Mouse (Mus musculus) neural tube, embryonic 14.5 days (tissue): ENCODE measurements around the gene Ctcfl. TPM values are rescaled to one million over a fixed set of nuclear protein-coding genes. Genes with fewer than 3 reads are reported as not detected.

Experiments used
- ATAC-seq: fragments of 200-750 bp; cut with Nextera tagmentation; 2 replicates; pipeline ENCODE4 v1.8.0; 2017; ENCODE audit warnings: low read depth, mild to moderate bottlenecking, moderate TSS enrichment, moderate library complexity
- H3K27ac ChIP-seq: fragments of 300-500 bp; sonication (generic); 2 replicates; pipeline ENCODE4 v1.5.1; 2014; ENCODE audit warnings: low read depth, mild to moderate bottlenecking, control low read depth, low read length, moderate library complexity, mixed read lengths
- H3K27me3 ChIP-seq: fragments of 300-500 bp; sonication (generic); 2 replicates; pipeline ENCODE4 v1.6.1; 2014; ENCODE audit warnings: low read length; ENCODE audit not compliant: control insufficient read depth, insufficient read depth
- H3K36me3 ChIP-seq: fragments of 300-500 bp; sonication (generic); 2 replicates; pipeline ENCODE4 v1.6.1; 2014; ENCODE audit warnings: low read length, mixed read lengths; ENCODE audit not compliant: control insufficient read depth, insufficient read depth
- H3K4me1 ChIP-seq: fragments of 300-500 bp; sonication (generic); 2 replicates; pipeline ENCODE4 v1.6.1; 2014; ENCODE audit warnings: low read length; ENCODE audit not compliant: control insufficient read depth, insufficient read depth
- H3K4me2 ChIP-seq: fragments of 300-500 bp; sonication (generic); 2 replicates; pipeline ENCODE4 v1.6.1; 2014; ENCODE audit warnings: mild to moderate bottlenecking, low read depth, low read length, control low read depth
- H3K4me3 ChIP-seq: fragments of 300-500 bp; sonication (generic); 2 replicates; pipeline ENCODE4 v1.5.1; 2014; ENCODE audit warnings: low read depth, low read length, control low read depth, mixed read lengths
- H3K9ac ChIP-seq: fragments of 300-500 bp; sonication (generic); replicated peaks from 2 replicates; pipeline ENCODE4 v1.6.1; 2014; ENCODE audit warnings: low read depth, mild to moderate bottlenecking, control low read depth, low read length, mixed read lengths
- H3K9me3 ChIP-seq: fragments of 300-500 bp; sonication (generic); 2 replicates; pipeline ENCODE4 v1.6.1; 2016; ENCODE audit warnings: low read length; ENCODE audit not compliant: control insufficient read depth
- WGBS: fragments of 180-500 bp; shearing (Covaris S2); extraction: QIAGEN DNeasy Blood & Tissue Kit; methylation state at CpG from one replicate; pipeline ENCODE4 v1.1.7; 2014; 5-methylcytosine and 5-hydroxymethylcytosine counted together
- polyA plus RNA-seq: library from polyadenylated mRNA; unstranded; fragments of >200 nt; fragmentation: Nextera tagmentation; extraction: Ambion mirVana; gene quantifications from 2 replicates; pipeline ENCODE4 v1.2.1, GENCODE M21; 2014

Ctcfl gene
- polyA plus RNA-seq, 1 experiment from 2014 or later: 0.08 TPM

GRCm38 (mm10) chr2:173151352-173151751, 32.0 kb upstream of the Ctcfl start:
- H3K27me3 ChIP-seq: no peaks in the 10 kb centered on the region
- ATAC-seq: no peak
- H3K9me3 ChIP-seq: no peaks in the 10 kb centered on the region
- no peaks in the 10 kb centered on the region for H3K36me3 ChIP-seq
- H3K4me1 ChIP-seq: no peaks in the 10 kb centered on the region
- H3K27ac ChIP-seq: no peak overlapping the region
- WGBS: 93% methylated on average over 5 of the region's 5 CpGs
- no peak overlapping the region for H3K9ac ChIP-seq
- H3K4me2 ChIP-seq: no peak overlapping the region
- H3K4me3 ChIP-seq: no peak overlapping the region

- Histone ChIP-seq H3K27me3 (no peaks in the 10 kb centered on the region), H3K4me3 (no peak overlapping the region), H3K36me3 (no peaks in the 10 kb centered on the region), H3K9ac (no peak overlapping the region), H3K27ac (no peak overlapping the region), H3K4me2 (no peak overlapping the region), H3K9me3 (no peaks in the 10 kb centered on the region), H3K4me1 (no peaks in the 10 kb centered on the region)
- ATAC-seq: no peak
- 86% methylated on average over 5 of the region's 5 CpGs for WGBS
Observed at GRCm38 (mm10) chr2:173148001-173148400, 28.7 kb upstream of the Ctcfl start.

GRCm38 (mm10) chr2:173146728-173147127, 27.4 kb upstream of the Ctcfl start:
- H3K9me3 ChIP-seq: no peaks in the 10 kb centered on the region
- H3K27ac ChIP-seq: no peak overlapping the region
- no peak for ATAC-seq
- no peak overlapping the region for H3K4me3 ChIP-seq
- no peaks in the 10 kb centered on the region for H3K36me3 ChIP-seq
- H3K4me2 ChIP-seq: no peak overlapping the region
- H3K27me3 ChIP-seq: no peaks in the 10 kb centered on the region
- WGBS: 80% methylated on average over 6 of the region's 6 CpGs
- H3K4me1 ChIP-seq: no peaks in the 10 kb centered on the region
- H3K9ac ChIP-seq: no peak overlapping the region

GRCm38 (mm10) chr2:173145808-173146207, 26.5 kb upstream of the Ctcfl start:
- H3K9ac ChIP-seq: no peak overlapping the region
- H3K9me3 ChIP-seq: no peaks in the 10 kb centered on the region
- no peak for ATAC-seq

GRCm38 (mm10) chr2:173143611-173144010, 24.3 kb upstream of the Ctcfl start:
- H3K27ac ChIP-seq: no peak overlapping the region
- WGBS: 56% methylated on average over 11 of the region's 11 CpGs

More at GRCm38 (mm10) chr2:173145808-173146207, 26.5 kb upstream of the Ctcfl start:
- H3K36me3 ChIP-seq: no peaks in the 10 kb centered on the region
- H3K4me1 ChIP-seq: no peaks in the 10 kb centered on the region
- H3K4me2 ChIP-seq: no peak overlapping the region
- H3K27me3 ChIP-seq: no peaks in the 10 kb centered on the region
- H3K4me3 ChIP-seq: no peak overlapping the region
- no peak overlapping the region for H3K27ac ChIP-seq
- 73% methylated on average over 3 of the region's 3 CpGs for WGBS

GRCm38 (mm10) chr2:173138323-173139239, 19.3 kb upstream of the Ctcfl start:
- 39% methylated on average over 15 of the region's 15 CpGs for WGBS
- no peaks in the 10 kb centered on the region for H3K36me3 ChIP-seq
- ATAC-seq: no peak

More at GRCm38 (mm10) chr2:173143611-173144010, 24.3 kb upstream of the Ctcfl start:
- H3K27me3 ChIP-seq: no peaks in the 10 kb centered on the region
- no peaks in the 10 kb centered on the region for H3K9me3 ChIP-seq
- H3K4me3 ChIP-seq: no peak overlapping the region
- H3K36me3 ChIP-seq: no peaks in the 10 kb centered on the region
- no peak overlapping the region for H3K9ac ChIP-seq
- H3K4me2 ChIP-seq: no peak overlapping the region
- H3K4me1 ChIP-seq: no peaks in the 10 kb centered on the region
- no peak for ATAC-seq

GRCm38 (mm10) chr2:173134695-173135094, 15.4 kb upstream of the Ctcfl start:
- no peaks in the 10 kb centered on the region for H3K9me3 ChIP-seq
- H3K4me2 ChIP-seq: no peak overlapping the region
- H3K27me3 ChIP-seq: no peaks in the 10 kb centered on the region
- WGBS: 70% methylated on average over 9 of the region's 9 CpGs
- no peaks in the 10 kb centered on the region for H3K4me1 ChIP-seq
- H3K4me3 ChIP-seq: no peak overlapping the region
- ATAC-seq: no peak
- no peak overlapping the region for H3K9ac ChIP-seq
- no peak overlapping the region for H3K27ac ChIP-seq
- H3K36me3 ChIP-seq: no peaks in the 10 kb centered on the region

More at GRCm38 (mm10) chr2:173138323-173139239, 19.3 kb upstream of the Ctcfl start:
- Histone ChIP-seq H3K9me3 (no peaks in the 10 kb centered on the region), H3K4me1 (no peaks in the 10 kb centered on the region), H3K4me3 (no peak overlapping the region), H3K9ac (no peak overlapping the region), H3K4me2 (no peak overlapping the region), H3K27ac (no peak overlapping the region), H3K27me3 (no peaks in the 10 kb centered on the region)

- Histone ChIP-seq H3K9me3 (no peaks in the 10 kb centered on the region), H3K27me3 (no peaks in the 10 kb centered on the region), H3K4me1 (no peaks in the 10 kb centered on the region), H3K27ac (no peak overlapping the region), H3K4me3 (no peak overlapping the region), H3K4me2 (no peak overlapping the region), H3K36me3 (no peaks in the 10 kb centered on the region), H3K9ac (no peak overlapping the region)
- 84% methylated on average over 8 of the region's 8 CpGs for WGBS
- ATAC-seq: no peak
Observed at GRCm38 (mm10) chr2:173132794-173133300, 13.5 kb upstream of the Ctcfl start.

- H3K36me3 ChIP-seq: no peaks in the 10 kb centered on the region
- no peak overlapping the region for H3K4me3 ChIP-seq
- no peaks in the 10 kb centered on the region for H3K9me3 ChIP-seq
- H3K4me1 ChIP-seq: no peaks in the 10 kb centered on the region
- H3K4me2 ChIP-seq: no peak overlapping the region
- no peak for ATAC-seq
- WGBS: 81% methylated on average over 13 of the region's 13 CpGs
- no peaks in the 10 kb centered on the region for H3K27me3 ChIP-seq
- no peak overlapping the region for H3K9ac ChIP-seq
- H3K27ac ChIP-seq: no peak overlapping the region
Observed at GRCm38 (mm10) chr2:173132262-173132661, 12.9 kb upstream of the Ctcfl start.
